ENCODE assay signal across 9 mouse cellular contexts in genomic region chr3:82362452-82362851, GRCm38 (mm10). TPM values are rescaled to one million over a fixed set of nuclear protein-coding genes. Genes with fewer than 3 reads are reported as not detected.
DNase-seq lines count a peak whose midpoint lies in the region; ATAC-seq and TF ChIP-seq lines count a peak whose summit lies in the region.
"Had no signal": no experiment of that assay in that cellular context is flagged by ENCODE, and none has a peak within 500 bp of the region (broad histone marks: within the 10 kb centered on the region; RNA-seq: fewer than 3 reads in every experiment).

No protein-coding gene starts in this region.

- DNase-seq in forebrain, postnatal 0 days = peak; percentile 40
- peak; percentile 55 for DNase-seq in lung, postnatal 0 days (ENCODE audit: low spot score)
- DNase-seq in lung, postnatal 36 days = no peak
- peak; percentile 66 for DNase-seq in retina, embryonic 14.5 days (ENCODE audit: low spot score)
- no peak for DNase-seq in urinary bladder, postnatal 4 days (ENCODE audit: low spot score in 2 of 2)
- DNase-seq in spleen, postnatal 14 days (ENCODE audit: low spot score in 2 of 2) = no peak

- H3K27ac ChIP-seq in forebrain, postnatal 0 days (ENCODE audit: low read depth, low read length) = no peak overlapping the region
- H3K27ac ChIP-seq in forebrain, embryonic 15.5 days (replicated peaks) = no peak overlapping the region
- H3K27ac ChIP-seq in lung, postnatal 0 days (ENCODE audit: low read length) = no peak overlapping the region
- H3K27ac ChIP-seq: hindbrain, embryonic 15.5 days had no signal

- H3K4me1 ChIP-seq in forebrain, postnatal 0 days (ENCODE audit: insufficient read depth) = no peaks in the 10 kb centered on the region
- peaks cover 8% of the 10 kb centered on the region for H3K4me1 ChIP-seq in forebrain, embryonic 15.5 days
- no peaks in the 10 kb centered on the region for H3K4me1 ChIP-seq in lung, postnatal 0 days (ENCODE audit: insufficient read depth, low read depth, low read length)

- ATAC-seq in forebrain, postnatal 0 days = no peak
- ATAC-seq in forebrain, embryonic 15.5 days (replicated peaks) = no peak
- ATAC-seq in lung, postnatal 0 days = no peak
- peak; percentile 68 for ATAC-seq in common myeloid progenitor, adult 5-6 weeks (replicated peaks; ENCODE audit: low read depth, poor library complexity, severe bottlenecking)

- H3K9ac ChIP-seq in forebrain, postnatal 0 days = no peak overlapping the region
- no peak overlapping the region for H3K9ac ChIP-seq in forebrain, embryonic 15.5 days (replicated peaks)
- no peak overlapping the region for H3K9ac ChIP-seq in lung, postnatal 0 days (replicated peaks; ENCODE audit: low read depth)
- H3K9ac ChIP-seq: hindbrain, embryonic 15.5 days had no signal

- no peak overlapping the region for H3K4me3 ChIP-seq in forebrain, postnatal 0 days (ENCODE audit: low read depth, low read length)
- H3K4me3 ChIP-seq in forebrain, embryonic 15.5 days = no peak overlapping the region
- H3K4me3 ChIP-seq in lung, postnatal 0 days (ENCODE audit: low read depth, low read length) = no peak overlapping the region
- H3K4me3 ChIP-seq: hindbrain, embryonic 15.5 days had no signal

- 51% methylated on average over 4 of the region's 4 CpGs for WGBS in forebrain, postnatal 0 days
- 52% methylated on average over 4 of the region's 4 CpGs for WGBS in forebrain, embryonic 15.5 days
- WGBS in lung, postnatal 0 days = 16% methylated on average over 4 of the region's 4 CpGs

- no peaks in the 10 kb centered on the region for H3K9me3 ChIP-seq in forebrain, postnatal 0 days (ENCODE audit: low read length)
- no peaks in the 10 kb centered on the region for H3K9me3 ChIP-seq in forebrain, embryonic 15.5 days
- no peaks in the 10 kb centered on the region for H3K9me3 ChIP-seq in lung, postnatal 0 days (ENCODE audit: low read length)
- H3K9me3 ChIP-seq: hindbrain, embryonic 15.5 days had no signal

- peaks cover 18% of the 10 kb centered on the region for H3K36me3 ChIP-seq in forebrain, postnatal 0 days (ENCODE audit: insufficient read depth)
- peaks cover 29% of the 10 kb centered on the region for H3K36me3 ChIP-seq in forebrain, embryonic 15.5 days
- no peaks in the 10 kb centered on the region for H3K36me3 ChIP-seq in lung, postnatal 0 days (ENCODE audit: insufficient read depth, low read length)

- no peak overlapping the region for H3K4me2 ChIP-seq in forebrain, postnatal 0 days (ENCODE audit: low read depth)
- no peak overlapping the region for H3K4me2 ChIP-seq in forebrain, embryonic 15.5 days (replicated peaks)
- no peak overlapping the region for H3K4me2 ChIP-seq in lung, postnatal 0 days (replicated peaks; ENCODE audit: low read depth, low read length)
- H3K4me2 ChIP-seq: hindbrain, embryonic 15.5 days had no signal

- peak; percentile 68 for TF ChIP-seq CTCF in forebrain, postnatal 0 days (IDR thresholded peaks at IDR 0.05; ENCODE audit: low read depth)
- TF ChIP-seq CTCF in lung, postnatal 0 days (IDR thresholded peaks at IDR 0.05) = peak; percentile 74

- no peaks in the 10 kb centered on the region for H3K27me3 ChIP-seq in forebrain, postnatal 0 days (ENCODE audit: insufficient read depth, low read length)
- H3K27me3 ChIP-seq in forebrain, embryonic 15.5 days = no peaks in the 10 kb centered on the region
- no peaks in the 10 kb centered on the region for H3K27me3 ChIP-seq in lung, postnatal 0 days (replicated peaks; ENCODE audit: insufficient read depth, low read length)
- H3K27me3 ChIP-seq: hindbrain, embryonic 15.5 days had no signal

- TF ChIP-seq EP300 in lung, postnatal 0 days (IDR thresholded peaks at IDR 0.05) = no peak

RNA-seq across cellular contexts. Expression of gene Map9, which starts 4.6 kb away (rescaled TPM):
- total RNA-seq in forebrain, postnatal 0 days (2014; rRNA removed) = 89.2 and 104 TPM in 2 replicates
- polyA plus RNA-seq in forebrain, postnatal 0 days (2015; fragmentation: Nextera tagmentation; extraction: Ambion mirVana) = 115 and 166 TPM in 2 replicates
- polyA plus RNA-seq in forebrain, embryonic 15.5 days (2015; fragmentation: Nextera tagmentation; extraction: Ambion mirVana) = 81.0 and 90.4 TPM in 2 replicates
- 5.2 and 6.0 TPM in 2 replicates for polyA plus RNA-seq in lung, postnatal 0 days (2015; fragmentation: Nextera tagmentation; extraction: Ambion mirVana)
- total RNA-seq in common myeloid progenitor, adult 5-6 weeks (2017) = 1.1 and 33.4 TPM in 2 replicates

Comparison
In these comparisons a context has a peak if more than half of its experiments do, and no peak if none do; other contexts are left out.
1. DNase-seq: peak in forebrain, postnatal 0 days (single experiment), lung, postnatal 0 days (single experiment) and retina, embryonic 14.5 days (single experiment); none in lung, postnatal 36 days (single experiment), urinary bladder, postnatal 4 days (0 of 2) and spleen, postnatal 14 days (0 of 2).
2. RNA of gene Map9, which starts 4.6 kb away (polyA plus RNA-seq): 115 to 166 TPM in forebrain, postnatal 0 days and 81.0 to 90.4 TPM in forebrain, embryonic 15.5 days; 5.2 to 6.0 TPM in lung, postnatal 0 days; every median in the first group is over 10 times any median in the second.